Mouse (Mus musculus): ENCODE data around the gene Gck.

Gck gene

GRCm38 (mm10) chr11:5949586-5950352 lies at the start of gene Gck:
Gene Gck, minus strand, starts transcription at chr11:5950081.
- DNase-seq = peak; percentile 39 to 48

- DNase-seq = no peak
These were observed 48.6 kb upstream of the Gck start for GRCm38 (mm10) chr11:5998472-5998871.

GRCm38 (mm10) chr11:5995989-5996388 lies 46.1 kb upstream of the Gck start:
- peak; percentile 89 to 90 for DNase-seq

GRCm38 (mm10) chr11:5994880-5995279 lies 45.0 kb upstream of the Gck start:
- no peak for DNase-seq

- no peak for DNase-seq
These were observed 44.3 kb upstream of the Gck start for GRCm38 (mm10) chr11:5994212-5994611.

GRCm38 (mm10) chr11:5990910-5991309 lies 41.0 kb upstream of the Gck start:
- DNase-seq = peak; percentile 71 to 74

GRCm38 (mm10) chr11:5989954-5990593 lies 40.2 kb upstream of the Gck start:
- DNase-seq = no peak

GRCm38 (mm10) chr11:5988126-5988525 lies 38.2 kb upstream of the Gck start:
- no peak for DNase-seq

GRCm38 (mm10) chr11:5983629-5984028 lies 33.7 kb upstream of the Gck start:
- no peak for DNase-seq

- no peak for DNase-seq
These were observed 31.4 kb upstream of the Gck start for GRCm38 (mm10) chr11:5981323-5981722.

- DNase-seq = no peak
These were observed 30.7 kb upstream of the Gck start for GRCm38 (mm10) chr11:5980561-5980960.

- no peak for DNase-seq
These were observed 30.2 kb upstream of the Gck start for GRCm38 (mm10) chr11:5980108-5980507.

GRCm38 (mm10) chr11:5979088-5979487 lies 29.2 kb upstream of the Gck start:
- DNase-seq = no peak

- DNase-seq = no peak
These were observed 26.2 kb upstream of the Gck start for GRCm38 (mm10) chr11:5976106-5976505.

- DNase-seq = no peak
These were observed 25.2 kb upstream of the Gck start for GRCm38 (mm10) chr11:5975068-5975467.

GRCm38 (mm10) chr11:5974053-5974452 lies 24.2 kb upstream of the Gck start:
- DNase-seq = no peak

GRCm38 (mm10) chr11:5973151-5973550 lies 23.3 kb upstream of the Gck start:
- no peak for DNase-seq

- DNase-seq = no peak
These were observed 21.3 kb upstream of the Gck start for GRCm38 (mm10) chr11:5971202-5971601.

GRCm38 (mm10) chr11:5968223-5968622 lies 18.3 kb upstream of the Gck start:
- no peak for DNase-seq

GRCm38 (mm10) chr11:5966751-5967150 lies 16.9 kb upstream of the Gck start:
- no peak for DNase-seq

- no peak for DNase-seq
These were observed 16.0 kb upstream of the Gck start for GRCm38 (mm10) chr11:5965865-5966264.

GRCm38 (mm10) chr11:5960051-5960450 lies 10.2 kb upstream of the Gck start:
- no peak for DNase-seq

GRCm38 (mm10) chr11:5955546-5956276 lies 5.8 kb upstream of the Gck start, which contains the start of gene Ykt6:
Gene Ykt6, plus strand, starts transcription at chr11:5955693.
- DNase-seq = peak; percentile 86 to 88
